Mouse (Mus musculus) ES-Bruce4 (cell line): ENCODE results near the gene Nolc1.
A peak's percentile ranks its signal among the peaks of the same experiment; 100 is the strongest.

Experiments used
- CTCF ChIP-seq: IDR thresholded peaks from one replicate; pipeline ENCODE4 v1.8.1; 2011; ENCODE audit warnings: low read depth, low read length
- POLR2A ChIP-seq: IDR thresholded peaks from one replicate; pipeline ENCODE4 v1.8.1; 2011; ENCODE audit warnings: low read length; ENCODE audit not compliant: insufficient read depth

DNA sequence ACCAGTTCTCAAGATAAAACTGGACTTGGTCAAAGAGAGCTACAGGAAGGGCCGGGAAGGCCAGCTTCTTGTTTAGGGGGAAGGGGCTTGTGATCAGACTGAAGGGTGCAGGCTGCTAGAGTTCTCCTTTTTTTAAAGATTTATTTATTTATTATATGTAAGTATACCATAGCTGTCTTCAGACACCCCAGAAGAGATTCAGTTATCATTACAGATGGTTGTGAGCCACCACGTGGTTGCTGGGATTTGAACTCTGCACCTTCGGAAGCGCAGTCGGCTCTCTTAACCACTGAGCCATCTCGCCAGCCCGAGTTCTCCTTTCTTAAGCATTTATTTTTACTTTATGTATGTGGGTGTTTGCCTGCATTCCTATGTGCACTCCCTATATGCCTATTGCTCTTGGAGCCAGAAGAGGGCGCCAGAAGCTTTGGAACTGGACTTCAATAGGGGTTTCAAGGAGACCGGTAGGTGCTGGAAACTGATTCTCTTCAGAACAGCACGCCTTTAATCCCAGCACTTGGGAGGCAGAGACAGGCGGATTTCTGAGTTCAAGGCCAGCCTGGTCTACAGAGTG is 46.8 kb upstream of the Nolc1 start:
- TF ChIP-seq CTCF = peak; percentile 30
- TF ChIP-seq POLR2A = no peak
